Comparison of ENCODE assay signal across 20 mouse cellular contexts in the genomic region with DNA sequence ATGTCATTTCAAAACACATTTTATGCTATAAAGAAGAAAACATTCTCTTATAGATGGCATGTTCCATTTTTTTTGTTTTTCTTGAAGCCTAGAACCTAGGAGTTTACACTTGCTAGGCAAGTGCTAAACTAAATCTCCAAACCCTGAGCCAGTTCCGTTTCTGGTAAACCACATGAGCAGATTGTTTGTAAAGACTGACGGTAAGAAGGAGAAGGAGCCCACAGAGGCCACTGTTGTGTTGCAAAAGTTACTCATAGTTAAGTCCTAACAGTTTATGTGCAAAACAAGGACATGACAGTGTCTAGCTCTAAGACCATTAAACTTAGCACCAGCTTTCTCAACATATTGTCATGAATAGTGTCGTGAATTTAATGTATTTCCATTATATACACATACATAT. TPM values are rescaled to one million over a fixed set of nuclear protein-coding genes. Genes with fewer than 3 reads are reported as not detected.
"Had no signal": no experiment of that assay in that cellular context is flagged by ENCODE, and none has a peak within 500 bp of the region (broad histone marks: within the 10 kb centered on the region; RNA-seq: fewer than 3 reads in every experiment).

No protein-coding gene starts in this region.

- H3K27ac ChIP-seq: liver, embryonic 14.5 days; midbrain, embryonic 13.5 days; midbrain, embryonic 15.5 days; neural tube, embryonic 13.5 days; neural tube, embryonic 15.5 days had no signal

- DNase-seq: lung, adult 18-20 months; lung, embryonic 14.5 days; lung, postnatal 10 days; lung, postnatal 4 days; retina, postnatal 1 day; right cerebral cortex, adult 18-20 months; right cerebral cortex, postnatal 25 days; right cerebral cortex, postnatal 4 days; spleen, adult 18-20 months; thymus, adult 18-20 months; thymus, postnatal 14 days; thymus, postnatal 36 days had no signal

- H3K36me3 ChIP-seq: midbrain, embryonic 13.5 days; midbrain, embryonic 15.5 days; neural tube, embryonic 13.5 days; neural tube, embryonic 15.5 days had no signal

- ATAC-seq: midbrain, embryonic 13.5 days; midbrain, embryonic 15.5 days had no signal

- H3K4me3 ChIP-seq: megakaryocyte, embryonic 14.5 days; midbrain, embryonic 13.5 days; midbrain, embryonic 15.5 days; myocyte; neural tube, embryonic 13.5 days; neural tube, embryonic 15.5 days had no signal

RNA-seq across cellular contexts. Expression of a gene that starts 53.0 kb away (rescaled TPM):
- polyA plus RNA-seq: small intestine, adult 2 months had no signal
